Mouse (Mus musculus) limb, embryonic 11.5 days (tissue): ENCODE results near the gene Gsk3b. TPM values are rescaled to one million over a fixed set of nuclear protein-coding genes. Genes with fewer than 3 reads are reported as not detected.
"Not testable (repeated sequence)": the region's sequence is repeated elsewhere in the genome, so short reads cannot be mapped to it uniquely, and the experiment has no call there.

Experiments
- ATAC-seq: fragments of 200-750 bp; cut with Nextera tagmentation; 2 replicates; pipeline ENCODE4 v1.8.0; 2017; ENCODE audit warnings: low read depth; ENCODE audit not compliant: insufficient number of reproducible peaks, low FRiP score, low TSS enrichment
- DNase-seq: peaks from one replicate; pipeline ENCODE4 v3.0.0-alpha.2; 2015; ENCODE audit warnings: low spot score
- H3K27ac ChIP-seq: fragments of 300-500 bp; sonication (generic); replicated peaks from 2 replicates; pipeline ENCODE4 v1.5.1; 2014; ENCODE audit warnings: low read depth, mild to moderate bottlenecking, low read length
- H3K27me3 ChIP-seq: fragments of 300-500 bp; sonication (generic); 2 replicates; pipeline ENCODE4 v1.6.1; 2014; ENCODE audit warnings: mild to moderate bottlenecking, low read length, mixed read lengths; ENCODE audit not compliant: control insufficient read depth, insufficient read depth
- H3K36me3 ChIP-seq: fragments of 300-500 bp; sonication (generic); 2 replicates; pipeline ENCODE4 v1.6.1; 2014; ENCODE audit warnings: mild to moderate bottlenecking, low read length, moderate library complexity, mixed read lengths; ENCODE audit not compliant: control insufficient read depth, insufficient read depth
- H3K4me1 ChIP-seq: fragments of 300-500 bp; sonication (generic); 2 replicates; pipeline ENCODE4 v1.6.1; 2014; ENCODE audit warnings: low read length, mixed read lengths; ENCODE audit not compliant: control insufficient read depth, insufficient read depth
- H3K4me2 ChIP-seq: fragments of 300-500 bp; sonication (generic); 2 replicates; pipeline ENCODE4 v1.6.1; 2014; ENCODE audit warnings: low read depth, mild to moderate bottlenecking, moderate library complexity; ENCODE audit not compliant: severe bottlenecking
- H3K4me3 ChIP-seq: fragments of 300-500 bp; sonication (generic); 2 replicates; pipeline ENCODE4 v1.5.1; 2014; ENCODE audit warnings: low read depth, low read length
- H3K9ac ChIP-seq: fragments of 300-500 bp; sonication (generic); 2 replicates; pipeline ENCODE4 v1.6.1; 2014; ENCODE audit warnings: mild to moderate bottlenecking, low read length
- H3K9me3 ChIP-seq: fragments of 300-500 bp; sonication (generic); 2 replicates; pipeline ENCODE4 v1.6.1; 2016; ENCODE audit warnings: low read length; ENCODE audit not compliant: control insufficient read depth
- whole genome bisulfite sequencing: fragments of 180-500 bp; shearing (Covaris S2); extraction: QIAGEN DNeasy Blood & Tissue Kit; methylation state at CpG from one replicate; pipeline ENCODE4 v1.1.7; 2014; 5-methylcytosine and 5-hydroxymethylcytosine counted together
- polyA plus RNA-seq: library from polyadenylated mRNA; unstranded; fragments of >200 nt; fragmentation: Nextera tagmentation; extraction: Ambion mirVana; gene quantifications from 2 replicates; pipeline ENCODE4 v1.2.1, GENCODE M21; 2014

Gene Gsk3b
- 67.5 and 70.4 TPM in 2 replicates for polyA plus RNA-seq

DNA sequence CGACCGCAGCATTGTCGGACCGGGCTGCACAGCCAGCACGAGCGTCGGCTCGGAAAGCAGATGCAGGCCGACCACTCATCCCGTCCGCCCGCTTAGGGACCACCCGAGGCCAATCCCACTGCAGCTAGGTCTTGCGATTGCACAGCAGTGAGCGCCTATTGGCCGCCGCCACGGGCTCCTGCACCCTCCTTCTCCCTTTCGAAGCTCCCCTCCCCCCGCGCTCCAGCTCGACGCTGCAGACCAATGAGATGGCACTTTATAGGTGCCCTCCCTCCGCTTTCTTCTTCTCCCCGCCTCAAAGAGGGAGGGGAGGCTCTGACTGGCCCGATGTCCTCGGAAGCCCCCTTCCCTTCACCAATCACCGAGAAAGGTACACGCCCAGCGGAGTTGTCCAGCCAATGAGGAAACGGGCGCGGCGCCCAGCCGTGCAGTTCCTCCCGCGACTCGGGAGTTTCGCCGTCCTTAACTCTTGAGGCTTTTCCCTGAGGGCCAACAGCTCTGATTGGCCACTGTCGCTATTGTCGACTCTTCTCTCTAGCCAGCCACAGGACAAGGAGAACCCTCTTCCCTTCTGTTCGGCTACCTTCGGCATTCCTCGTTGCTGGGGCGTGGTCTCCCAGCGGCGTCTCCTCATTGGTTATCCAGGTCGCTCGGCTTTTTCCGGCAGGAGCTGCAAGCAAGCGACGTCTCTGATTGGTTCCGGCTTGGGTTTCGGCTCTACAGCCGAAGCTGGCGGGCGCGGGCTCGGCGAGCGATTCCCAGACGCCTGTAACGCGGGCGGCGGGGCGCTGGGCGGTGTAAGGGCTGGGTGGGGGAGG, at the start of gene Gsk3b:
Gene Gsk3b (plus strand): TSS at position 373 of the 818 bp plus-strand sequence.
- Histone ChIP-seq H3K4me2 (peak within 1 kb of the TSS; percentile 69), H3K27me3 (no peaks in the 10 kb centered on the region), H3K27ac (peak within 1 kb of the TSS; percentile 100), H3K9me3 (no peaks in the 10 kb centered on the region), H3K4me3 (peak within 1 kb of the TSS; percentile 80), H3K9ac (peak within 1 kb of the TSS; percentile 97), H3K36me3 (no peaks in the 10 kb centered on the region), H3K4me1 (peaks cover 11% of the 10 kb centered on the region; the same call in 1 of the 2 replicates)
- whole genome bisulfite sequencing = 0% methylated on average over 63 of the region's 69 CpGs
- DNase-seq (peak; percentile 98), ATAC-seq (peak; percentile 94)

DNA sequence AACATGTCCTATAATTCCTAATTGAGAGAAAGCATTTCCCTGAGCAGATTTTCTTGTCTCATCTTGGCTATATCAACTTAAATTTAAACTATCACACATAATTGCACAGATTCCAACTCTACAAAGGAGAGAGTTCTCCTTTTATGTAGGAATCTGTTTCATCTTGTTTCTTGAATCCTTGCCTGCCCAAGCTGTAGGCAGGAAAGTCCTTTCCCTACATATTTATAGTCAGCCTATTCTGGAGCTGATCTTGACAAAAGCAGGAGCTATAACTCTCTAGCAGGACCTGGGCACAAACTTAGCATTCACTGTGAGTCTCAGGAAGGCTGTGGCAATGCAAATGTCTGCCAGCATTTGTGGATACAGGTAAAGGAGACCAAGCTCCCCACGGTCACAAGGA, 46.6 kb upstream of the Gsk3b start:
- no peaks in the 10 kb centered on the region for H3K36me3 ChIP-seq
- no peak overlapping the region for H3K27ac ChIP-seq
- DNase-seq (no peak), ATAC-seq (no peak)
- H3K27me3 ChIP-seq = no peaks in the 10 kb centered on the region
- no peaks in the 10 kb centered on the region for H3K9me3 ChIP-seq
- H3K4me2 ChIP-seq = no peak overlapping the region
- no peak overlapping the region for H3K9ac ChIP-seq
- WGBS = 84% methylated on average over 1 of the region's 1 CpGs
- H3K4me1 ChIP-seq = no peaks in the 10 kb centered on the region
- H3K4me3 ChIP-seq = no peak overlapping the region

DNA sequence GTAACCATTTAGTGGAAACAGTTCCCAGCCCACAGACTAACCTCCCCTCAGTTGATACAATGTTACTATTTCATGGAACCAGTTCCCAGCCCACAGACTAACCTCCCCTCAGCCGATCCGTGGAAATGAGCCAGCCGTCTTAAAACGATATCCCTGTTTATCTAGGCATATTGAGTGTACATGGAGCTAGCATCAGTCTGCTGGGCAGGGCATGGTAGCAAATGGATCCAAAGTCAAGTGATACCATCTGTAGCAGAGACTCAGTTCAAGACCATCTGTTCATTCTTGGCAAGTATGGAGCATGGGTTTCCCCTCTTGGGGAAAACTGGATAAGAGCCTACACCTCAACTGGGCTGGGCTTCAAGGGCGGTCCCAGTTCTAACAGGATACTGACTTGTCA, 44.2 kb upstream of the Gsk3b start:
- Histone ChIP-seq H3K9ac (no peak overlapping the region), H3K27me3 (no peaks in the 10 kb centered on the region), H3K9me3 (no peaks in the 10 kb centered on the region), H3K27ac (no peak overlapping the region), H3K4me1 (no peaks in the 10 kb centered on the region), H3K4me3 (no peak overlapping the region), H3K4me2 (no peak overlapping the region), H3K36me3 (no peaks in the 10 kb centered on the region)
- no peak for ATAC-seq
- WGBS = 93% methylated on average over 5 of the region's 5 CpGs
- DNase-seq = no peak

DNA sequence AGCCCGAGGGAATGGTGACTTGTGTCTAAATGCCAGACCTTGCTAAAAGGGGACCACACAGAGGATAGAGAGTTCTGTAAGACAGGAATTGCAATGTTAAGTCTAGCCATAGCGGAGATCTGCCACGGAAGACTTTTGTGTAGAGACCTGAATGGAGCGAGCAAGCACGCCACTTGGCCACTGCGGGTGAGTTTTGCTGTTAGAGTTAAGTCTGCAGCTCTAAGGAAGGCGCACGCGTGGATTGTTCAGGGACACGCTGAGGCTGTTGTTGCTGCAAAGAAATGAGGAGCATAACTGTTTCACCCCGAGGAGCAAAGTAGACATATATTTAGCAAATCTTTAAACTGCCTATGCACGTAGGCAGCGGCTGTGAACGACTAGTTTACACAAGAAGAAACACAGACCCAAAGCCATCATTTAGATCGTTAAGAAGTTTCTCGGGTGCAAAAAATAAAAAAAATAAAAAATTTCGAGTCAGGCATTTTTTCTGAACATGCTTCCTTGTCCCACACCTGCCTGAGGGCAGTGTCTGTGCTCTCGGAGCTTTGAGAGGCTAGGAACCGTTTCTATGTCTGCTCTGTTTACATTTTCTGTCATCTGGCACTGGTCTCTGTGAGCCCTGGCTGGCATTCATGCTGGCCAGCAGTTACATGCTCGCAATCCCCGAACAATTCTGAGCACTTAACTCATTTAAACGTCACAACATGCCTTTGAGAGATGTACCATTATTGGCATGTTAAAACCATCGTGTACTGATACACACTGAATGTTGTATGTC, 40.8 kb upstream of the Gsk3b start:
- 74% methylated on average over 23 of the region's 23 CpGs for WGBS
- no peak overlapping the region for H3K4me3 ChIP-seq
- no peaks in the 10 kb centered on the region for H3K36me3 ChIP-seq
- no peaks in the 10 kb centered on the region for H3K9me3 ChIP-seq
- H3K9ac ChIP-seq = no peak overlapping the region
- no peak overlapping the region for H3K4me2 ChIP-seq
- DNase-seq (no peak), ATAC-seq (no peak)
- no peak overlapping the region for H3K27ac ChIP-seq
- H3K4me1 ChIP-seq = no peaks in the 10 kb centered on the region
- H3K27me3 ChIP-seq = no peaks in the 10 kb centered on the region

DNA sequence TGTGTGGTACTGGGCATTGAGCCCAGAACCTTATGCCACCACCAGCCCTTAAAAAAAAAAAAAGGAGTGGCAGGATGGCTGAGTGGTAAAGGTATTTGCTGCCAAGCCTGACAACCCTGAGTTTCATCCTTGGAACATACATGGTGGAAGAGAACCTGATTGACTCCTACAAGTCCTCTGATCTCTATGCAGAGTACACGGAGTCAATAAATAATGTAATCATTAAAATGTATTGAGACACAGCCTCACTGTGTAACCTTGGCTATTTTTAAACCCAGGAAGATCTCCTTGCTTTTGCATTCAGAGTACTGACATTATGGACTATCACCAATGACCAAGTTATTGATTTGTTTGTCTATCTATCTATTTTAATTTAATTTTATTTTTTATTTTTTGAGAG, 30.9 kb upstream of the Gsk3b start:
- ATAC-seq (no peak), DNase-seq (no peak)
- WGBS = 89% methylated on average over 1 of the region's 1 CpGs
- H3K4me2 ChIP-seq = no peak overlapping the region
- H3K27ac ChIP-seq = no peak overlapping the region
- no peaks in the 10 kb centered on the region for H3K36me3 ChIP-seq
- no peaks in the 10 kb centered on the region for H3K9me3 ChIP-seq
- H3K9ac ChIP-seq = no peak overlapping the region
- H3K4me1 ChIP-seq = no peaks in the 10 kb centered on the region
- no peaks in the 10 kb centered on the region for H3K27me3 ChIP-seq
- no peak overlapping the region for H3K4me3 ChIP-seq

DNA sequence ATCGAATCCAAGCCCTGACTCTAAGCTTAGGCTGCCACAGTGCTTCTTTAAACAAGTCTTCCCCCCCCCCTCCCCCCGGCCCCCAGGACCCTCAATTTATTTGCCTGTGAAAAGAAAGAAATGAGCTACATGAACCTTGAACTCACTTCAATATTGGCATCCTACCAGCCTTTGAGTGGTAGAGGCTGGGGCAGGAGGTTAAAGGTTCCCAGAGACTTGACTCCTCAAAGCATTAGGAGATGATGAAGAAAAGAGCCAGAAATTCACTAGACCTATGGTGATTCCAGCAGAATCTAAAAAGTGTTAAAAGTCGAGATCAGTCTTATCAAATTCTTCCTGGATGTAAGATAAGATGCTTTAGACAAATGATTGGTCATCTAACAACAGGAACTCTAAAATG, 30.0 kb upstream of the Gsk3b start:
- DNase-seq = no peak
- Histone ChIP-seq H3K27me3 (no peaks in the 10 kb centered on the region), H3K36me3 (no peaks in the 10 kb centered on the region), H3K9me3 (no peaks in the 10 kb centered on the region), H3K27ac (no peak overlapping the region), H3K4me2 (no peak overlapping the region), H3K9ac (no peak overlapping the region), H3K4me3 (no peak overlapping the region), H3K4me1 (no peaks in the 10 kb centered on the region)
- 78% methylated on average over 3 of the region's 3 CpGs for WGBS
- no peak for ATAC-seq

DNA sequence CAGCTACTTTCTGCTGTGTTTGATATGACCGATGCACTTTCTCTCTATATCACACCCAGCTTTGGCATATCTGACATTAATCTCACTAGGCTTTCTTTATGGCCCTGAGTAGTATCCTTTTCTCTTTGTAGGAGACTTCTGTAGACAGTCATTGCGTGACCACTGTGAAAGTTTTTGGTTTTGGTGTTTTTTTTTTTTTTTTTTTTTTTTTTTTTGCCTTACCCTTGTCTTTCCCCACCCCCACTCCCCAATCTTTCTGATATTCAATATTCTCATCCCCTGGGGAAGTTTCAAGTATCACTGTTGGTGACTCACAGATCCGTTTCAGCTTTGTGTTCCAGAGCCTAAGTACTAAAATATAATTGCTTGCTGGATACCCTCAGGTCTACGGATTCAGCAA, 29.2 kb upstream of the Gsk3b start:
- 87% methylated on average over 4 of the region's 4 CpGs for WGBS
- no peaks in the 10 kb centered on the region for H3K27me3 ChIP-seq
- no peak overlapping the region for H3K4me2 ChIP-seq
- H3K4me3 ChIP-seq = no peak overlapping the region
- no peaks in the 10 kb centered on the region for H3K36me3 ChIP-seq
- DNase-seq (no peak), ATAC-seq (no peak)
- no peaks in the 10 kb centered on the region for H3K9me3 ChIP-seq
- H3K27ac ChIP-seq = no peak overlapping the region
- H3K9ac ChIP-seq = no peak overlapping the region
- H3K4me1 ChIP-seq = no peaks in the 10 kb centered on the region

DNA sequence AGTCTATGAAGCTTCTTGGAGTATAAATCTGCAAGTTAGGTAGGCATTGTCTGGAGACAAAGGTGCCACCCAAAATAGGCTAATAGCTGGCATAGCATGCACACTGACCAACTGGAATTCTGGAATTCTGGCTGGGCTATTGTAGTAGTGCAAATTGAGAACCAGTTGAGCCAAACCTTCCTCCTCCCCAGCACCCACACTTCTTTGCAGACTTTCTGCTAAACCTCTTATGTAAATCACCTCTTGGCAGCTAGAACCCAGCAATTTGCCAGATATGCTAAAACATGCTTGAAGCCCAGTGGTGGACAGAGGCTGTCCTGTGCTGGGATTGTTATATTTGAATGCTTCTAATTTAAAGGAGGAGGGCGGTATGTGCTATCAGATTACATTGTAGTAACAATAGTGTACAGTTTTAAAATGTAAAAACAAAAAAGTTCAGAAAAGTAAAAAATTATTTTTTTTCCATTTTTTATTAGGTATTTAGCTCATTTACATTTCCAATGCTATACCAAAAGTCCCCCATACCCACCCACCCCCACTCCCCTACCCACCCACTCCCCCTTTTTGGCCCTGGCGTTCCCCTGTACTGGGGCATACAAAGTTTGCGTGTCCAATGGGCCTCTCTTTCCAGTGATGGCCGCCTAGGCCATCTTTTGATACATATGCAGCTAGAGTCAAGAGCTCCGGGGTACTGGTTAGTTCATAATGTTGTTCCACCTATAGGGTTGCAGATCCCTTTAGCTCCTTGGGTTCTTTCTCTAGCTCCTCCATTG, 14.8 kb upstream of the Gsk3b start:
- ATAC-seq, H3K9ac ChIP-seq, H3K9me3 ChIP-seq, H3K4me3 ChIP-seq, H3K36me3 ChIP-seq, DNase-seq, H3K4me1 ChIP-seq, H3K4me2 ChIP-seq, H3K27ac ChIP-seq, H3K27me3 ChIP-seq: not testable (repeated sequence)
- 96% methylated on average over 1 of the region's 5 CpGs for WGBS
